Mouse (Mus musculus): Measurements from ENCODE around the gene Zfp365. TPM values are rescaled to one million over a fixed set of nuclear protein-coding genes. Genes with fewer than 3 reads are reported as not detected.
A peak's percentile ranks its signal among the peaks of the same experiment; 100 is the strongest.

Gene Zfp365
- polyA plus RNA-seq, 1 experiment from 2014 or later = 0.84 TPM

DNA sequence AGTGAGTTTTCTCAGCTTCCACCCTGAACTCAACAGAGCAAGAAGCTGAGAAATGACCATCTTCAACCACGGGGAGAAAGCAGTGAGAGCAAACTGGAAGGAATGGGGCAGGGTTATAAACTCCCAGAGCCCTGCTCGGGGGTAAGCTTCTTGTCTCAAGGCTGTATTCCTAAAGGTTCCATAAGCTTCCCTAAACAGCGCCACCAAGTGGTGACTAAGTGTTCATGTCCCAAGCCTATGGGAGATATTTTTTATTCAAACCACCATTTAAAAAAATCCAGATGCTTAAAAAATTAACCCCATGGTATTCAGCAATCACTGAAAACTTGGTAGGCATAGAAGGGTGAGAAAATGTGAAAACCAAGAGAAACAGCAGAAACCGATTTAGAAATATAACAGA is 18.9 kb upstream of the Zfp365 start:
- Histone ChIP-seq H3K9ac (replicated peaks; ENCODE audit: low read length) (no peak overlapping the region), H3K27ac (ENCODE audit: low read length) (no peak overlapping the region), H3K4me2 (replicated peaks; ENCODE audit: low read depth, low read length) (no peak overlapping the region), H3K36me3 (ENCODE audit: insufficient read depth, low read length) (no peaks in the 10 kb centered on the region), H3K27me3 (ENCODE audit: insufficient read depth, low read length) (no peaks in the 10 kb centered on the region), H3K4me3 (ENCODE audit: low read length) (no peak overlapping the region), H3K9me3 (ENCODE audit: low read length) (no peaks in the 10 kb centered on the region), H3K4me1 (ENCODE audit: insufficient read depth, low read length) (no peaks in the 10 kb centered on the region)
- WGBS = 83% methylated on average over 4 of the region's 4 CpGs
- no peak for ATAC-seq (ENCODE audit: low FRiP score, low TSS enrichment)

DNA sequence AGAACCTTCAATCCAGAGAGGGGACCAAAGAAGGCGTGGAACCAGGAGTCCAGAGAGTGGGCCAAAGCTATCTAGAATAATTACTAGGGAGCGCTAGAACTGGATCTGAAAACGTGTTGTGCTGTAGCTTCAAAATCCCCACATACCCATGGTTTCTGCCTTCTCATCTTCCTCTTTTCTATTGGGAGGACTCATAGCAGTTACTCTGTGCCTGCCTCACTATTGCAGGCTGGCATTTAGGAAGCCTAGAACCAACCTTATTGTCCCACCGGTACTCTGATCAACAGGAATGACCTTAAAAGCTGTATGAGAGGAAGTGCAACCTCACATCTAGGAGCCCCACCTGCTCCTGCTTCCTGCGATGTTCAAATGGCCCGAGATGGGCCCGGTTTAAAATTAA is 16.1 kb upstream of the Zfp365 start:
- 84% methylated on average over 7 of the region's 7 CpGs for WGBS
- ATAC-seq (ENCODE audit: low FRiP score, low TSS enrichment) = no peak
- Histone ChIP-seq H3K27ac (ENCODE audit: low read length) (no peak overlapping the region), H3K9ac (replicated peaks; ENCODE audit: low read length) (no peak overlapping the region), H3K27me3 (ENCODE audit: insufficient read depth, low read length) (no peaks in the 10 kb centered on the region), H3K4me1 (ENCODE audit: insufficient read depth, low read length) (no peaks in the 10 kb centered on the region), H3K9me3 (ENCODE audit: low read length) (no peaks in the 10 kb centered on the region), H3K4me3 (ENCODE audit: low read length) (no peak overlapping the region), H3K4me2 (replicated peaks; ENCODE audit: low read depth, low read length) (no peak overlapping the region), H3K36me3 (ENCODE audit: insufficient read depth, low read length) (no peaks in the 10 kb centered on the region)

DNA sequence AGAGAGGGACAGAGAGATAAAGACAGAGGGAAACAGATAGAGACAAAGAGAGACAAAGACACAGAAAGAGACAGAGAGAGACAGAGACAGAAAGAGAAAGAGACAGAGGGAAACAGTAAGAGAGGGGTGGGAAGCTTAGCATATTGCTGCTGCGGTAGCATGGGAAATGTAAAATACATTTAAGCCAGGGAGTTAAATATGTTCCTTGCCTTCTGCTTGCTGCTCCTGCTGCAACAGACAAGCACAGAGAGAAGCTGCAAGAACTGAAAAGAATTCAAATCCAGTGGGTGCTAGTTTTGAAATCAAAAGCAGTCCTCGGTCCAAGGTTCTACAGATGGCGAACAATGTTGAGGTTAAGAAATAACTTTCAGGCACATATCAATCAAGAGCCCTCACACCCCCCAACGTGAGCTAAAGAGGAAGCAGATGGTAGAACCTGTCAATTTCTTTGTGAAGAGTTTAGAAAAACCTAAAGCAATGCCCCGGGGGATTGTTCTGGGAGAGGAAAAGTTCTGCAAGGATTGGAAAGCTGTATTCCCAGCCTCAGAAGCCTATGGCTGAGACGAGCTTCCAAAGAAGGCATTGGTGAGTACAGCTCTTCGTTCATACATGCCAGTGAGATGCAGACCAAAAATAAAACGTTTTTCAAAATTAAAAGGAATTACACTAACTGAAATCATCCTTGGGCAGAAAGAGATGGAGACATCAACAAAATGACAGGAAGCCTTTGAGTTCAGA is 15.4 kb upstream of the Zfp365 start:
- Histone ChIP-seq H3K9ac (replicated peaks; ENCODE audit: low read length) (no peak overlapping the region), H3K36me3 (ENCODE audit: insufficient read depth, low read length) (no peaks in the 10 kb centered on the region), H3K27me3 (ENCODE audit: insufficient read depth, low read length) (no peaks in the 10 kb centered on the region), H3K4me2 (replicated peaks; ENCODE audit: low read depth, low read length) (no peak overlapping the region), H3K4me1 (ENCODE audit: insufficient read depth, low read length) (no peaks in the 10 kb centered on the region), H3K4me3 (ENCODE audit: low read length) (no peak overlapping the region), H3K9me3 (ENCODE audit: low read length) (no peaks in the 10 kb centered on the region), H3K27ac (ENCODE audit: low read length) (no peak overlapping the region)
- ATAC-seq (ENCODE audit: low FRiP score, low TSS enrichment) = no peak
- WGBS = 72% methylated on average over 8 of the region's 8 CpGs

DNA sequence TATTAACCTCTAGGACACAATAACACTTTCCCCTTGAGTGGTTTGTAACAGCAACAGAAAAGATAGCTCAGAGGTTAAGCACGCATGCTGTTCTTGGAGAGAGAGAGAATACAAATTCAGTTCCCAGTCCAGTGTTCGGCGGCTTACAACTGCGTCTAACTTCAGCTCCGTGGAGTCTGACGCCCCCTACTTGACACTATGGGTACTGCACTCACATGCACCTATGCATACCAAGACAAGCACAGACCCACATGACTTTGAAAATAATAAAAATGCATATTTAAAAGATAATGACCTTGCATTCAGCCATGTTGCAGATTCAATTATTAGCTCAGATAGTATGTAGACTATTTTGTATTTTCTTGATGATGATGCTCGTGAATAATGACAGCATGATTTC is 11.6 kb upstream of the Zfp365 start:
- H3K27ac ChIP-seq (ENCODE audit: low read length) = no peak overlapping the region
- no peak overlapping the region for H3K9ac ChIP-seq (replicated peaks; ENCODE audit: low read length)
- no peaks in the 10 kb centered on the region for H3K27me3 ChIP-seq (ENCODE audit: insufficient read depth, low read length)
- H3K4me3 ChIP-seq (ENCODE audit: low read length) = no peak overlapping the region
- H3K9me3 ChIP-seq (ENCODE audit: low read length) = no peaks in the 10 kb centered on the region
- 55% methylated on average over 7 of the region's 7 CpGs for WGBS
- no peaks in the 10 kb centered on the region for H3K4me1 ChIP-seq (ENCODE audit: insufficient read depth, low read length)
- no peak overlapping the region for H3K4me2 ChIP-seq (replicated peaks; ENCODE audit: low read depth, low read length)
- no peaks in the 10 kb centered on the region for H3K36me3 ChIP-seq (ENCODE audit: insufficient read depth, low read length)
- ATAC-seq (ENCODE audit: low FRiP score, low TSS enrichment) = no peak

DNA sequence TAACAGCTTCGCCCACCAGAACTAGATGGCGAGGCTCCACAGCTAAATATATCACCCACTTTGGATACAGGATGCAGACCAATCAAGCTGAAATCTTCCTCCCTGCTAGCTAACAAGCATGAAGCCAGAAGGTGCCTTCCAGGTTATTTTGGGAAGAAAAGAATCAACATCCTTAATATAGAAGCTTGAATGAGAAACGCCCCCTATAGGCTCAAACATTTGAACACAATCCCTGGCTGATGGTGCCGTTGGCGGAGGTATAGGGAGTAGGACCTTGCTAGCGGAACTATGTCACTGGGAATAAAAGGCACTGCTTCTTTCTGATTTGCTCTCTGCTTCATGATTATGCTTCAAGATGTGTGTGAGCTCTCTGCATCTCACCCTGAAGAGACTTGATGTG is 9.3 kb upstream of the Zfp365 start:
- H3K4me1 ChIP-seq (ENCODE audit: insufficient read depth, low read length) = no peaks in the 10 kb centered on the region

DNA sequence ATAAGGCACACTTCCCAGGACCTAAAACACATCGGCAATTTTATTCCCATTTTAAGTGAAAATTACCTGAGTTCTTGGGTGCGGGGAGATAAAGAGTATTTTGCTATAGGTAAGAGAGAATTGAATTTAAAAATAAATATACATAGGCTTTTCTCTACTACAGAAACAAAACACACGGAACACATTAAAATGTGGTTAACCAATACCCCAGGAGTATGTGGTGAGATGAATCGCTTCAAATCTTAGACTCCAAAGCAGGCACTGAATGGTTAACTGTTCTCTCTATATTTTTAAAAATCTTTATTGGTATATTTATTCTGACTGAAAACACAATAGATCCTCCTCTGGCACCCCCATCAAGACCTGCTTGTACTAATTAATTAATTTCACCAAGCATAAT is 7.2 kb upstream of the Zfp365 start:
- WGBS = 92% methylated on average over 4 of the region's 4 CpGs
- no peak overlapping the region for H3K4me3 ChIP-seq (ENCODE audit: low read length)
- H3K4me1 ChIP-seq (ENCODE audit: insufficient read depth, low read length) = no peaks in the 10 kb centered on the region
- no peak overlapping the region for H3K27ac ChIP-seq (ENCODE audit: low read length)
- H3K9me3 ChIP-seq (ENCODE audit: low read length) = 0 out of 2 replicates have a peak, but pooled peaks cover 4% of the 10 kb centered on the region
- ATAC-seq (ENCODE audit: low FRiP score, low TSS enrichment) = no peak
- no peaks in the 10 kb centered on the region for H3K36me3 ChIP-seq (ENCODE audit: insufficient read depth, low read length)
- no peaks in the 10 kb centered on the region for H3K27me3 ChIP-seq (ENCODE audit: insufficient read depth, low read length)
- no peak overlapping the region for H3K9ac ChIP-seq (replicated peaks; ENCODE audit: low read length)
- no peak overlapping the region for H3K4me2 ChIP-seq (replicated peaks; ENCODE audit: low read depth, low read length)

More for the DNA sequence above, 9.3 kb upstream of the Zfp365 start:
- WGBS = 86% methylated on average over 6 of the region's 6 CpGs
- Histone ChIP-seq H3K4me2 (replicated peaks; ENCODE audit: low read depth, low read length) (no peak overlapping the region), H3K4me3 (ENCODE audit: low read length) (no peak overlapping the region), H3K27ac (ENCODE audit: low read length) (no peak overlapping the region), H3K9me3 (ENCODE audit: low read length) (no peaks in the 10 kb centered on the region), H3K9ac (replicated peaks; ENCODE audit: low read length) (no peak overlapping the region), H3K27me3 (ENCODE audit: insufficient read depth, low read length) (no peaks in the 10 kb centered on the region), H3K36me3 (ENCODE audit: insufficient read depth, low read length) (no peaks in the 10 kb centered on the region)
- no peak for ATAC-seq (ENCODE audit: low FRiP score, low TSS enrichment)

DNA sequence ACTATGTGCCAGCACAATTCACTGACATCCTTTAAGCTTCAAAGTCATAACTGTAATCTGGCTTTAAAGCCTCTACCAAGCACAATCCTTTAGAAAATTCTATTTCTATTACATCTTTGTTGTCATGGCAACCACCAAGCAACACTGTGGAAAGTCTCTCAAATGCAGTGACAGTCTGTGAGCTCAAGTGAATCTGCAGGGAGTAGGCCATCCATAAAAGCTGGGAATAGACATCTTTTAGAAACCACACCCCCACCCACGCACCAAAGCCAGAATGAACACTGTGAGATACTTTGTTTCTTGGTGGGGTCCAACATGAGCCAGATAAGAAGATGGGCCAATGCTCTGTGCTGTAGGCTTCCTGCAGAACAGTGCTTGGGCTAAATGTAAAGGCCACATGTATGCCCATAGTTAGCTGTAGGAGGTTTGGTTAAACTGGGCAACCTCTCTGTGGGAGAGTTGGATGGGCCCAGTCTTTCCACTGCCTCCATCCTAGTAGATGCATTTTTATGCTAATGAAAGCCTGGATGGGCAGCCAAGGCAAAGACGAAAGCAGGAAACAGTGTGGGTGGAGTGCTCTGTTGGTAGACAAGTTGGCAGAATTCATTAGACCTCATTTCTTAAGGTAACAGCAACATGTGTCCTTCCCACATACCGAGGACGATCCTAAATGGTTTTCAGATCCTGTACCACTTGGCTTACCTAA is 5.9 kb upstream of the Zfp365 start:
- Histone ChIP-seq H3K27ac (ENCODE audit: low read length) (no peak overlapping the region), H3K27me3 (ENCODE audit: insufficient read depth, low read length) (no peaks in the 10 kb centered on the region), H3K9ac (replicated peaks; ENCODE audit: low read length) (no peak overlapping the region), H3K36me3 (ENCODE audit: insufficient read depth, low read length) (no peaks in the 10 kb centered on the region), H3K4me1 (ENCODE audit: insufficient read depth, low read length) (no peaks in the 10 kb centered on the region), H3K9me3 (ENCODE audit: low read length) (0 out of 2 replicates have a peak, but pooled peaks cover 4% of the 10 kb centered on the region), H3K4me3 (ENCODE audit: low read length) (no peak overlapping the region), H3K4me2 (replicated peaks; ENCODE audit: low read depth, low read length) (no peak overlapping the region)
- WGBS = 77% methylated on average over 4 of the region's 4 CpGs
- no peak for ATAC-seq (ENCODE audit: low FRiP score, low TSS enrichment)

DNA sequence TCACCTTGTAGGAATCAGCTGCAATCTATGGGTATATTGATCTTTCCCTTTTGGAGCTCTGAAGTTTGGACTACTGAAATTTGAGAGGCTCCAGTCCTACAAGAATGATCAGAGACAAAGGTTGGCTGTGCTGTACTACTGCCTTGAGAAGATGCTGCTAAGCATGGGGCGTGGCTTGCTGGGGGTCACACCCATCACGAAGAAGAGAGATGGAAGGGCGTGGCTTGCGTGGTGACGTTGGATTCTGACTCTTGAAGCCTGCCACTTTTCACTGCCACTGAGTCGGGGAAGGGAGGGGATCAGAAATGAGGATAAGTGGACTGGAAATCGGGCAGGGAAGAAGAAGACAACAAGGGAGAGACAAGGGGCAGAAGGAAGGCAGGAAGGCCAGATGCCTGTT is 4.9 kb upstream of the Zfp365 start:
- Histone ChIP-seq H3K36me3 (ENCODE audit: insufficient read depth, low read length) (no peaks in the 10 kb centered on the region), H3K27me3 (ENCODE audit: insufficient read depth, low read length) (no peaks in the 10 kb centered on the region), H3K4me3 (ENCODE audit: low read length) (no peak overlapping the region), H3K4me1 (ENCODE audit: insufficient read depth, low read length) (peaks cover 3% of the 10 kb centered on the region; the same call in 1 of the 2 replicates), H3K4me2 (replicated peaks; ENCODE audit: low read depth, low read length) (no peak overlapping the region), H3K27ac (ENCODE audit: low read length) (no peak overlapping the region), H3K9ac (replicated peaks; ENCODE audit: low read length) (no peak overlapping the region), H3K9me3 (ENCODE audit: low read length) (0 out of 2 replicates have a peak, but pooled peaks cover 4% of the 10 kb centered on the region)
- WGBS = 63% methylated on average over 7 of the region's 7 CpGs
- no peak for ATAC-seq (ENCODE audit: low FRiP score, low TSS enrichment)

DNA sequence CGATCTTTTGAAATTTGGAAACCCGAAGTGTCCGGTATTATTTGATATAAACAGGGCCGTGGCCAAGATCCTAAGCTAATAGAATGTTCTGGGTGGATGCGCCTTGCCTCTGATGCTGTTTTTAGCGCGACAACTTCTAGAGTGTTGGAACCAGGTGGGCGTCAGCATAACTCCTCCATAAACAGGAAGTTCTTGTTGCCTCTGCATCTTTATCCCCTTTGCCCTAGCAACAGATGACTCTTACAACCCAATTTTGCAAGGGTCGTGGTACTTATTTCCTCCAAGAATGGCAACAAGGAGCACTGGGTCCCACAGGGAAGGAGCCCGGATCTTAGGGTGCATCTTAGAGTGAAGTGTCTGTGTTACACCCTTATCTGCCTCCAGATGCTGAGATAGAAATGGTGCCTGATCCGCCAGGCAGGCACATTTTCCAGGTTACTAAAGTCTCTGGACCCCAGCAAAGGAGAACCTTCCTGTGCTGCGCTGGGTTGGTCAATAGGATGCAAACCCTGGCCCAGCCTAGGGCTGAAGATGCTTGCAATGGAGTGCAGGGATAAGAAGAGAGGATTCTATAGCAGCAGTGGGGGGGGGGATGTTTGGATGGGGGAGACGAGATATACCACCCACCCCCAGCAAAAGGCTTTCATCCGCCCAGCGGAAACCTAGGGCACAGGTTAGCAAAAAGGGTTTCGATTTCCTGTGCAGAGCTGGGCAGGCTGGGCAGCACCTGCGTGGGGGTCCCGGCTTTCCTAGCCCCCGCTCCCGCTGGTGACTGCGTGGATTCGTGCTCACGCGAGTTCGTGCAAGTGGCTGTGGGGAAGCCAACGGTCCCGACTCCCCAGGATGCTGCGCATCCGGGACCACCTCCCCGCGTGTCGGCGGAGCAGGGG is 770 bp downstream of the Zfp365 start:
- H3K27ac ChIP-seq (ENCODE audit: low read length) = no peak overlapping the region
- H3K27me3 ChIP-seq (ENCODE audit: insufficient read depth, low read length) = no peaks in the 10 kb centered on the region
- H3K4me3 ChIP-seq (ENCODE audit: low read length) = peak overlapping the region; percentile 69
- ATAC-seq (ENCODE audit: low FRiP score, low TSS enrichment) = peak; percentile 65
- WGBS = 19% methylated on average over 33 of the region's 33 CpGs
- H3K4me2 ChIP-seq (replicated peaks; ENCODE audit: low read depth, low read length) = peak overlapping the region; percentile 99
- peaks cover 3% of the 10 kb centered on the region; the same call in 1 of the 2 replicates for H3K4me1 ChIP-seq (ENCODE audit: insufficient read depth, low read length)
- peak overlapping the region; percentile 69 for H3K9ac ChIP-seq (replicated peaks; ENCODE audit: low read length)
- H3K9me3 ChIP-seq (ENCODE audit: low read length) = 0 out of 2 replicates have a peak, but pooled peaks cover 4% of the 10 kb centered on the region
- H3K36me3 ChIP-seq (ENCODE audit: insufficient read depth, low read length) = no peaks in the 10 kb centered on the region

All from kidney, embryonic 16.5 days (tissue).